Mouse (Mus musculus) cortical plate, adult 2 months (tissue): ENCODE measurements around the gene Iqce. TPM values are rescaled to one million over a fixed set of nuclear protein-coding genes. Genes with fewer than 3 reads are reported as not detected.

ENCODE experiments used
- H3K27ac ChIP-seq: fragments of 200-500 bp; 2 replicates; pipeline ENCODE4 v1.5.1; 2012; ENCODE audit warnings: low read length, control low read depth, inconsistent platforms; ENCODE audit not compliant: insufficient read depth
- H3K4me1 ChIP-seq: fragments of 200-500 bp; 2 replicates; pipeline ENCODE4 v1.6.1; 2011; ENCODE audit warnings: low read length; ENCODE audit not compliant: control insufficient read depth, insufficient read depth
- H3K4me3 ChIP-seq: fragments of 200-500 bp; 2 replicates; pipeline ENCODE4 v1.5.1; 2011; ENCODE audit warnings: mild to moderate bottlenecking, low read length, control low read depth; ENCODE audit not compliant: insufficient read depth
- CTCF ChIP-seq: fragments of 200-500 bp; IDR thresholded peaks from 2 replicates; pipeline ENCODE4 v1.5.1; 2011; ENCODE audit warnings: mild to moderate bottlenecking, control low read depth, low read length; ENCODE audit not compliant: insufficient read depth; ENCODE audit errors: extremely low read depth
- POLR2A ChIP-seq: fragments of 200-500 bp; IDR thresholded peaks from 2 replicates; pipeline ENCODE4 v1.6.1; 2011; ENCODE audit warnings: mild to moderate bottlenecking, low read length, control low read depth; ENCODE audit not compliant: insufficient read depth; ENCODE audit errors: extremely low read depth
- polyA plus RNA-seq: library from polyadenylated mRNA; depleted of rRNA; stranded (reverse); fragments of >200 nt; gene quantifications from 2 replicates; pipeline ENCODE4 v1.2.3, GENCODE M21; 2012

Iqce gene
- polyA plus RNA-seq, 1 experiment = 57.9 TPM

DNA sequence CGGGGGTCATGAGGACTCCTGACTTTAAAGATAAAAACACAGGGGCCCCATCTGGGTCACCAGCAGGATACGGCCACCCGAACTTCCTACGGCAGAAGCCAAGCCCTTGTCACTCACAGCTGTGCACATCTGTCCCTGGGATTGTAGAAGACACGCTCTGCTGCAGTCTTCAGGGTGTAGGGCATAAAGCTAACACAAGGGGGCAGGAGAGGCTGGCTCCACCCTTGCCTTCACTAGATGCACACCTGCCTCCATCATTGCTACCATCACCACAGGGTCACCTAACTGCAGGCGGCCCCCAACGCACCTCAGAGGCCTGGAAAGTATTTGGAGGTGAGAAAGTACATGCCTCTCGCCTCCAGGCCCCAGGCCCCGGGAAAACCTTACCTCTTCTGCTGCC, 73.2 kb downstream of the Iqce start:
- no peak overlapping the region for H3K27ac ChIP-seq
- H3K4me3 ChIP-seq = no peak overlapping the region
- TF ChIP-seq CTCF (peak; percentile 36), POLR2A (no peak)
- no peaks in the 10 kb centered on the region for H3K4me1 ChIP-seq

DNA sequence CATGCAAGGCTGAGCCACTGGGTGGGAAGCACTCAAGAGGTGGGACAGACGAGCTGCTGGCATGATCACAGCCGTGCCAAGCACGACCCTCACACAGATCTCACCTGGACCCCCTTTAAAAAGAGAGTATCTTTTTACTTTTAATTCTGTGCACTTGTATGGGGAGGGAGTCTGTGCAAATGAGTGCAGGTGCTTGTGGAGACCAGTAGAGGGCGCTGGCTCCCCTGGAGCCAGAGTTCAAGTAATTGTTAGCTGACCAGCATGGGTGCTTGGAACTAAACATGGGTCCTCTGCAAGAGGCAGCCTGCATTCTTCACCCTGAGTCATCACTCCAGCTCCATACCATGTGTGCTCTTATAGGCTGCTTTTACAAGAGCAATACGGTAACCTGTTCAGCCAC, 74.6 kb downstream of the Iqce start:
- TF ChIP-seq CTCF = peak; percentile 18; the same call in 1 of the 2 replicates
- TF ChIP-seq POLR2A = no peak

DNA sequence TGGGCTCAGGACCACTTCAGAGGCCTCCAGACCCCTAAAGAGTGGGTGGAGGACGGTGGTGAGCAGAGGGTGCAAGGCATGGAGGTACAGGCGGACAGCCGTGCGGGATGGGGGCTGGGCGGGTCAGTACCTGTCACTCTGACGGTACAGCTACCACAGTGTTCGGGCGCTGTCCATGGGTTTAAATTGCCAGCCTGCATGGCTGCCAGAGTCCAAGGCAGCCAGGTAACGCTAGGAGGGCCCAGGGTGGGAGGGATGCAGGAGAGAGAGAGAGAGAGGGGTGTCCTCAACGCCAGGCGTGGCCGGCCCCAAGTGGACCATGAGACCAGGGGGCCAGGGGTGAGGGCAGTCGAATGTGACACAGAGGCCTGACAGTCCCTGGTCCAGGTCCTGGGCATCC, 77.2 kb downstream of the Iqce start:
- Histone ChIP-seq H3K4me1 (no peaks in the 10 kb centered on the region), H3K4me3 (no peak overlapping the region), H3K27ac (no peak overlapping the region)
- TF ChIP-seq POLR2A (no peak), CTCF (no peak)

More for the DNA sequence above, 74.6 kb downstream of the Iqce start:
- H3K27ac ChIP-seq = no peak overlapping the region
- no peaks in the 10 kb centered on the region for H3K4me1 ChIP-seq
- H3K4me3 ChIP-seq = no peak overlapping the region

- H3K4me1 ChIP-seq = no peaks in the 10 kb centered on the region
- no peak overlapping the region for H3K4me3 ChIP-seq
- H3K27ac ChIP-seq = no peak overlapping the region
- TF ChIP-seq CTCF (no peak), POLR2A (no peak)
Measured at GRCm38 (mm10) chr5:140624238-140624637, 77.9 kb downstream of the Iqce start.

DNA sequence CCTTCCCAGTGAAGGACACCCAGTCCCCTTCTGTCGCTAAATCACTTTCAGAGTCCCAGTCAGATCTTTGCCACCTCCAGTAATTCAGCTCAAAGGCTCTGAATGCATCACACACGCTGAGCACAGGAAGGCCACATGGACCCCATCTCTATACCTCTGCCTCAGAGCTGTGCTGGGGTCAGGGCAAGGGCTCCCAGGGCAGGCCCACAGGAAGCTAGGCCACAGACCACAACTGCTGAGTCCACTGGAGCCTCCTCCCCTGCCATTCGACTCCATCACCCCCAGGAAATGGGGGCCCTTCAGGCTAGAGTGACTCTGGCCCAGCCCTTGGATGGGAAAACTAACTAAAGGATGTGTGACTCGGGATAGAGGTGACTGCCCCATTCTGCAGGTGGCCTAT, 78.4 kb downstream of the Iqce start:
- no peak overlapping the region for H3K27ac ChIP-seq
- H3K4me3 ChIP-seq = no peak overlapping the region
- TF ChIP-seq POLR2A = no peak
- H3K4me1 ChIP-seq = no peaks in the 10 kb centered on the region

GRCm38 (mm10) chr5:140622978-140623670, 79.1 kb downstream of the Iqce start:
- no peak for TF ChIP-seq CTCF
- no peaks in the 10 kb centered on the region for H3K4me1 ChIP-seq
- no peak overlapping the region for H3K27ac ChIP-seq
- H3K4me3 ChIP-seq = no peak overlapping the region

DNA sequence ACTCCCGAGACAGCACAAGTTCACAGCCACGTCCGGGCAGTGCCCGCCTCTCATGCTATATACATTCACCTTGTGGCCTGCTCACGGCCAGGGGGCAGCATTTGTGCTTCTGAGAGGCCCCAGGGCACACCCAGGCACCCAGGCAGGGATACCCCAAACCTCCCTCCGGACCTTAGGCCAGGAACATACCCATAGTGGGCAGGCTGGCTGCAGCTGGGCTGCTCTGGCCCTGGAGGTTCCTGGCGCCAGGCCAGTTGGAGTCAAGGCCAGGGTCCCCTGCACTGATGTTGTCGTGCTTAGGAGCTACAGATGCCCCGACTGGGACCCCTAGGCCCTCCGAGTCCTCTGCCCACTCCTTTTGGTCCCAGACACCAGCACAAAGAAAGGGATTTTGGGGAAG, 80.7 kb downstream of the Iqce start:
- no peak for TF ChIP-seq CTCF
- TF ChIP-seq POLR2A = no peak
- Histone ChIP-seq H3K4me3 (no peak overlapping the region), H3K27ac (no peak overlapping the region), H3K4me1 (no peaks in the 10 kb centered on the region)

DNA sequence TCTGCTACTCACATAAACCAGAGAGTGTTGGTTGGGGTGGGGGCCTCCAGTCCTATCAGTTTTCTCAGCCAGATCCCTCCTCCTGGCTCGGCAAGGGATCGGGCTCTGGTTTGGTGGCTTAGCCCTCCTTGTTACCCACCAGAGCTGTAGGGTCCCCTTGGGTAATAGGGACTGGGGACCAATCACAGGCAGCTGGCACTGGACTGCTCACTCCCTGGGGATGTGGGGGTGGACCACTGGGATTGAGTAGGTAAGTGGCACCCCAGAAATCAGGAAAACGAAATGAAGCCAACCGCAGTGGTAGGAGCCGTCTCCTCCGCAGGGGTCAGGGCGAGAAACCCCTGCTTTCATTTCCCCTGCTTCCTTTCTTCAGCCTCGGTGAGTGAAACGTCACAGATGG, 81.1 kb downstream of the Iqce start:
- Histone ChIP-seq H3K4me1 (no peaks in the 10 kb centered on the region), H3K27ac (no peak overlapping the region), H3K4me3 (no peak overlapping the region)
- TF ChIP-seq POLR2A (no peak), CTCF (no peak)

- Histone ChIP-seq H3K4me1 (no peaks in the 10 kb centered on the region), H3K4me3 (no peak overlapping the region), H3K27ac (no peak overlapping the region)
- TF ChIP-seq POLR2A (0 out of 2 replicates have a peak, but pooled peaks have one; percentile 26), CTCF (no peak)
Measured at GRCm38 (mm10) chr5:140619895-140620736, 82.1 kb downstream of the Iqce start.
